Mouse (Mus musculus): ENCODE data around the gene Vmn1r1. TPM values are rescaled to one million over a fixed set of nuclear protein-coding genes. Genes with fewer than 3 reads are reported as not detected.

Gene Vmn1r1
- polyA plus RNA-seq, 1 experiment from 2014 or later: not detected

GRCm38 (mm10) chr1:182159575-182159974 is 4.7 kb downstream of the Vmn1r1 start:
- no peaks in the 10 kb centered on the region for H3K9me3 ChIP-seq (replicated peaks)
- WGBS: 84% methylated on average over 3 of the region's 3 CpGs
- no peak for ATAC-seq (replicated peaks; ENCODE audit: insufficient number of reproducible peaks, insufficient read depth, low FRiP score, low read depth)
- H3K27ac ChIP-seq: no peak overlapping the region
- no peaks in the 10 kb centered on the region; the same call in 1 of the 2 replicates for H3K27me3 ChIP-seq
- H3K36me3 ChIP-seq: no peaks in the 10 kb centered on the region
- H3K4me2 ChIP-seq: no peak overlapping the region
- no peak overlapping the region for H3K4me3 ChIP-seq
- H3K4me1 ChIP-seq (replicated peaks): 0 out of 2 replicates have a peak, but pooled peaks cover 3% of the 10 kb centered on the region
- no peak overlapping the region for H3K9ac ChIP-seq

GRCm38 (mm10) chr1:182157734-182158133 is 6.6 kb downstream of the Vmn1r1 start:
- no peak overlapping the region for H3K27ac ChIP-seq
- 55% methylated on average over 4 of the region's 4 CpGs for WGBS
- H3K9me3 ChIP-seq (replicated peaks): no peaks in the 10 kb centered on the region
- no peak overlapping the region for H3K9ac ChIP-seq
- no peak for ATAC-seq (replicated peaks; ENCODE audit: insufficient number of reproducible peaks, insufficient read depth, low FRiP score, low read depth)
- no peak overlapping the region for H3K4me3 ChIP-seq
- H3K36me3 ChIP-seq: no peaks in the 10 kb centered on the region
- H3K4me1 ChIP-seq (replicated peaks): 0 out of 2 replicates have a peak, but pooled peaks cover 1% of the 10 kb centered on the region
- no peak overlapping the region for H3K4me2 ChIP-seq
- no peaks in the 10 kb centered on the region; the same call in 1 of the 2 replicates for H3K27me3 ChIP-seq

GRCm38 (mm10) chr1:182149966-182150365 is 14.3 kb downstream of the Vmn1r1 start:
- Histone ChIP-seq H3K9ac (no peak overlapping the region), H3K27ac (no peak overlapping the region), H3K4me3 (no peak overlapping the region), H3K36me3 (no peaks in the 10 kb centered on the region), H3K9me3 (replicated peaks) (no peaks in the 10 kb centered on the region), H3K4me2 (no peak overlapping the region), H3K27me3 (no peaks in the 10 kb centered on the region), H3K4me1 (replicated peaks) (peaks cover 15% of the 10 kb centered on the region)
- no peak for ATAC-seq (replicated peaks; ENCODE audit: insufficient number of reproducible peaks, insufficient read depth, low FRiP score, low read depth)
- whole genome bisulfite sequencing: 86% methylated on average over 2 of the region's 2 CpGs

- ATAC-seq (replicated peaks; ENCODE audit: insufficient number of reproducible peaks, insufficient read depth, low FRiP score, low read depth): peak; percentile 88
- no peak overlapping the region for H3K4me3 ChIP-seq
- no peaks in the 10 kb centered on the region for H3K36me3 ChIP-seq
- H3K9me3 ChIP-seq (replicated peaks): no peaks in the 10 kb centered on the region
- H3K9ac ChIP-seq: no peak overlapping the region
- peak overlapping the region; percentile 80 for H3K27ac ChIP-seq
- WGBS: 24% methylated on average over 7 of the region's 7 CpGs
- no peaks in the 10 kb centered on the region for H3K27me3 ChIP-seq
- H3K4me2 ChIP-seq: peak overlapping the region; percentile 21; the same call in 1 of the 2 replicates
- peaks cover 15% of the 10 kb centered on the region for H3K4me1 ChIP-seq (replicated peaks)
These were observed 15.3 kb downstream of the Vmn1r1 start for GRCm38 (mm10) chr1:182148864-182149514.

GRCm38 (mm10) chr1:182145546-182145945 is 18.7 kb downstream of the Vmn1r1 start:
- WGBS: 70% methylated on average over 5 of the region's 5 CpGs
- H3K4me3 ChIP-seq: no peak overlapping the region
- H3K4me1 ChIP-seq (replicated peaks): peaks cover 16% of the 10 kb centered on the region
- ATAC-seq (replicated peaks; ENCODE audit: insufficient number of reproducible peaks, insufficient read depth, low FRiP score, low read depth): no peak
- 0 out of 2 replicates have a peak, but pooled peaks cover 2% of the 10 kb centered on the region for H3K27me3 ChIP-seq
- no peak overlapping the region for H3K9ac ChIP-seq
- no peak overlapping the region for H3K4me2 ChIP-seq
- H3K9me3 ChIP-seq (replicated peaks): no peaks in the 10 kb centered on the region
- H3K27ac ChIP-seq: no peak overlapping the region
- H3K36me3 ChIP-seq: no peaks in the 10 kb centered on the region

GRCm38 (mm10) chr1:182143288-182143687 is 21.0 kb downstream of the Vmn1r1 start:
- no peak overlapping the region for H3K4me2 ChIP-seq
- no peaks in the 10 kb centered on the region for H3K36me3 ChIP-seq
- no peak overlapping the region for H3K27ac ChIP-seq
- 74% methylated on average over 8 of the region's 8 CpGs for WGBS
- no peaks in the 10 kb centered on the region for H3K9me3 ChIP-seq (replicated peaks)
- no peak for ATAC-seq (replicated peaks; ENCODE audit: insufficient number of reproducible peaks, insufficient read depth, low FRiP score, low read depth)
- no peak overlapping the region for H3K9ac ChIP-seq
- no peak overlapping the region for H3K4me3 ChIP-seq
- H3K4me1 ChIP-seq (replicated peaks): peaks cover 10% of the 10 kb centered on the region
- H3K27me3 ChIP-seq: 0 out of 2 replicates have a peak, but pooled peaks cover 5% of the 10 kb centered on the region

GRCm38 (mm10) chr1:182142725-182143124 is 21.6 kb downstream of the Vmn1r1 start:
- 0 out of 2 replicates have a peak, but pooled peaks cover 5% of the 10 kb centered on the region for H3K27me3 ChIP-seq
- H3K4me1 ChIP-seq (replicated peaks): peaks cover 6% of the 10 kb centered on the region
- 89% methylated on average over 13 of the region's 13 CpGs for WGBS

GRCm38 (mm10) chr1:182140370-182140769 is 23.9 kb downstream of the Vmn1r1 start:
- Histone ChIP-seq H3K27me3 (0 out of 2 replicates have a peak, but pooled peaks cover 5% of the 10 kb centered on the region), H3K4me3 (no peak overlapping the region), H3K4me1 (replicated peaks) (peaks cover 6% of the 10 kb centered on the region), H3K27ac (no peak overlapping the region), H3K4me2 (peak overlapping the region; percentile 12), H3K9me3 (replicated peaks) (no peaks in the 10 kb centered on the region), H3K9ac (no peak overlapping the region), H3K36me3 (no peaks in the 10 kb centered on the region)
- ATAC-seq (replicated peaks; ENCODE audit: insufficient number of reproducible peaks, insufficient read depth, low FRiP score, low read depth): no peak
- WGBS: 3% methylated on average over 6 of the region's 6 CpGs

More at GRCm38 (mm10) chr1:182142725-182143124, 21.6 kb downstream of the Vmn1r1 start:
- no peak for ATAC-seq (replicated peaks; ENCODE audit: insufficient number of reproducible peaks, insufficient read depth, low FRiP score, low read depth)
- H3K9me3 ChIP-seq (replicated peaks): no peaks in the 10 kb centered on the region
- no peak overlapping the region for H3K27ac ChIP-seq
- no peaks in the 10 kb centered on the region for H3K36me3 ChIP-seq
- H3K4me3 ChIP-seq: no peak overlapping the region
- H3K4me2 ChIP-seq: no peak overlapping the region
- H3K9ac ChIP-seq: no peak overlapping the region

GRCm38 (mm10) chr1:182139937-182140336 is 24.3 kb downstream of the Vmn1r1 start:
- Histone ChIP-seq H3K27ac (no peak overlapping the region), H3K4me3 (no peak overlapping the region), H3K36me3 (no peaks in the 10 kb centered on the region), H3K4me2 (peak overlapping the region; percentile 12; the same call in 1 of the 2 replicates), H3K9ac (no peak overlapping the region), H3K27me3 (0 out of 2 replicates have a peak, but pooled peaks cover 5% of the 10 kb centered on the region), H3K4me1 (replicated peaks) (peaks cover 6% of the 10 kb centered on the region), H3K9me3 (replicated peaks) (no peaks in the 10 kb centered on the region)
- ATAC-seq (replicated peaks; ENCODE audit: insufficient number of reproducible peaks, insufficient read depth, low FRiP score, low read depth): no peak
- WGBS: 36% methylated on average over 9 of the region's 9 CpGs

GRCm38 (mm10) chr1:182138172-182138571 is 26.1 kb downstream of the Vmn1r1 start:
- no peak overlapping the region for H3K27ac ChIP-seq
- H3K9ac ChIP-seq: no peak overlapping the region
- ATAC-seq (replicated peaks; ENCODE audit: insufficient number of reproducible peaks, insufficient read depth, low FRiP score, low read depth): no peak
- H3K36me3 ChIP-seq: no peaks in the 10 kb centered on the region
- H3K27me3 ChIP-seq: 0 out of 2 replicates have a peak, but pooled peaks cover 5% of the 10 kb centered on the region
- 75% methylated on average over 8 of the region's 8 CpGs for WGBS
- H3K4me2 ChIP-seq: no peak overlapping the region
- H3K4me1 ChIP-seq (replicated peaks): peaks cover 6% of the 10 kb centered on the region
- no peak overlapping the region for H3K4me3 ChIP-seq
- H3K9me3 ChIP-seq (replicated peaks): no peaks in the 10 kb centered on the region

GRCm38 (mm10) chr1:182137204-182138125 is 26.8 kb downstream of the Vmn1r1 start:
- H3K27me3 ChIP-seq: 0 out of 2 replicates have a peak, but pooled peaks cover 5% of the 10 kb centered on the region
- no peak overlapping the region for H3K4me3 ChIP-seq
- H3K9ac ChIP-seq: peak overlapping the region; percentile 25
- no peaks in the 10 kb centered on the region for H3K9me3 ChIP-seq (replicated peaks)
- 52% methylated on average over 28 of the region's 28 CpGs for WGBS
- H3K27ac ChIP-seq: no peak overlapping the region
- peak overlapping the region; percentile 45 for H3K4me2 ChIP-seq
- no peak for ATAC-seq (replicated peaks; ENCODE audit: insufficient number of reproducible peaks, insufficient read depth, low FRiP score, low read depth)
- no peaks in the 10 kb centered on the region for H3K36me3 ChIP-seq
- H3K4me1 ChIP-seq (replicated peaks): peaks cover 6% of the 10 kb centered on the region
